Mouse (Mus musculus) hindbrain, embryonic 14.5 days (tissue): ENCODE data around the gene Rad51d. TPM values are rescaled to one million over a fixed set of nuclear protein-coding genes. Genes with fewer than 3 reads are reported as not detected.

Experiments
- polyA plus RNA-seq: library from polyadenylated mRNA; unstranded; fragments of >200 nt; fragmentation: Nextera tagmentation; extraction: Ambion mirVana; gene quantifications from 2 replicates; pipeline ENCODE4 v1.2.1, GENCODE M21; 2014

Gene Rad51d
- polyA plus RNA-seq, 1 experiment from 2014 or later = 14.3 TPM

Other genes with a start within 250 kb of the Rad51d start
- 0.09 and 0.14 TPM in 2 replicates for gene Cct6b, start 126.3 kb downstream of the Rad51d start, polyA plus RNA-seq
- gene Zfp830, start 126.3 kb downstream of the Rad51d start, polyA plus RNA-seq = 23.4 and 26.9 TPM in 2 replicates
- gene Lig3, start 109.5 kb downstream of the Rad51d start, polyA plus RNA-seq = 26.0 and 35.8 TPM in 2 replicates
- 4.3 and 5.0 TPM in 2 replicates for gene Rffl, start 19.4 kb downstream of the Rad51d start, polyA plus RNA-seq
- 0.37 and 0.77 TPM in 2 replicates for gene Fndc8, start 1.5 kb upstream of the Rad51d start, polyA plus RNA-seq
- gene Nle1, start 17.8 kb upstream of the Rad51d start, polyA plus RNA-seq = 20.7 and 28.0 TPM in 2 replicates
- gene Unc45b, start 19.9 kb upstream of the Rad51d start, polyA plus RNA-seq = 1.1 and 2.0 TPM in 2 replicates
- 1.4 and 1.6 TPM in 2 replicates for gene Slfn5, start 60.7 kb upstream of the Rad51d start, polyA plus RNA-seq
- 1.8 and 2.7 TPM in 2 replicates for gene Slfn9, start 101.2 kb upstream of the Rad51d start, polyA plus RNA-seq
- gene Slfn8, start 130.2 kb upstream of the Rad51d start, polyA plus RNA-seq = 0.21 and 0.27 TPM in 2 replicates
- gene Slfn2, start 174.5 kb upstream of the Rad51d start, polyA plus RNA-seq = 1.3 and 1.4 TPM in 2 replicates
- 0.11 TPM in 1 of 2 replicates, not detected in the other for gene Slfn1, start 226.2 kb upstream of the Rad51d start, polyA plus RNA-seq